Mouse (Mus musculus) myocyte (in vitro differentiated cells): Measurements from ENCODE around the gene Bud31. TPM values are rescaled to one million over a fixed set of nuclear protein-coding genes. Genes with fewer than 3 reads are reported as not detected.
A peak's percentile ranks its signal among the peaks of the same experiment; 100 is the strongest.

Experiments used
- H3K27me3 ChIP-seq: one replicate; pipeline ENCODE4 v1.6.1; 2011; ENCODE audit not compliant: control insufficient read depth, insufficient read depth, insufficient read length
- H3K36me3 ChIP-seq: one replicate; pipeline ENCODE4 v1.6.1; 2011; ENCODE audit not compliant: control insufficient read depth, insufficient read depth
- H3K4me2 ChIP-seq: one replicate; pipeline ENCODE4 v1.6.1; 2011; ENCODE audit warnings: low read depth, control low read depth
- H3K4me3 ChIP-seq: one replicate; pipeline ENCODE4 v1.5.1; 2011; ENCODE audit warnings: mild to moderate bottlenecking, control low read depth, moderate library complexity
- H3K79me2 ChIP-seq: one replicate; pipeline ENCODE4 v1.6.1; 2011; ENCODE audit not compliant: control insufficient read depth, insufficient read depth
- H3ac ChIP-seq: one replicate; pipeline ENCODE4 v1.6.1; 2011; ENCODE audit not compliant: control insufficient read depth, insufficient read length
- CEBPB ChIP-seq: IDR thresholded peaks from 2 replicates; pipeline ENCODE4 v1.6.1; 2011; ENCODE audit warnings: mild to moderate bottlenecking, moderate library complexity; ENCODE audit not compliant: poor library complexity, insufficient read depth, severe bottlenecking
- E2F4 ChIP-seq: IDR thresholded peaks from one replicate; pipeline ENCODE4 v1.6.1; 2011; ENCODE audit warnings: mild to moderate bottlenecking, control low read depth, moderate library complexity; ENCODE audit not compliant: insufficient read depth
- MAX ChIP-seq: IDR thresholded peaks from one replicate; pipeline ENCODE4 v1.6.1; 2011; ENCODE audit warnings: low read depth, mild to moderate bottlenecking, control low read depth
- MYOD1 ChIP-seq, 3 experiments: IDR thresholded peaks; one replicate each; pipeline ENCODE4 v1.6.1; 2011; ENCODE audit warnings: control low read depth in 2 of 3, low read depth in 2 of 3, mild to moderate bottlenecking in 2 of 3, moderate library complexity in 1 of 3; ENCODE audit not compliant: insufficient read length in 2 of 3, control insufficient read depth in 1 of 3
- MYOG ChIP-seq, 3 experiments: IDR thresholded peaks; one replicate each; pipeline ENCODE4 v1.6.1; 2011; ENCODE audit warnings: control low read depth in 2 of 3, low read depth in 2 of 3, mild to moderate bottlenecking in 2 of 3; ENCODE audit not compliant: insufficient read length in 2 of 3, control insufficient read depth in 1 of 3, insufficient read depth in 1 of 3
- POLR2A ChIP-seq: IDR thresholded peaks from one replicate; pipeline ENCODE4 v1.6.1; 2011; ENCODE audit warnings: low read depth, mild to moderate bottlenecking, control low read depth, moderate library complexity; ENCODE audit not compliant: insufficient read length
- POLR2AphosphoS2 ChIP-seq: IDR thresholded peaks from one replicate; pipeline ENCODE4 v1.6.1; 2011; ENCODE audit warnings: low read depth, control low read depth; ENCODE audit not compliant: insufficient read length
- REST ChIP-seq: IDR thresholded peaks from one replicate; pipeline ENCODE4 v1.6.1; 2011; ENCODE audit warnings: mild to moderate bottlenecking, control low read depth, moderate library complexity; ENCODE audit not compliant: insufficient read depth, insufficient read length
- SRF ChIP-seq: IDR thresholded peaks from one replicate; pipeline ENCODE4 v1.6.1; 2011; ENCODE audit warnings: low read depth; ENCODE audit not compliant: control insufficient read depth, insufficient read length
- TCF12 ChIP-seq: IDR thresholded peaks from one replicate; pipeline ENCODE4 v1.6.1; 2011; ENCODE audit warnings: mild to moderate bottlenecking, control low read depth; ENCODE audit not compliant: poor library complexity, insufficient read depth, severe bottlenecking
- TCF3 ChIP-seq: IDR thresholded peaks from one replicate; pipeline ENCODE4 v1.6.1; 2011; ENCODE audit warnings: low read depth, control low read depth; ENCODE audit not compliant: insufficient read length
- USF1 ChIP-seq: IDR thresholded peaks from one replicate; pipeline ENCODE4 v1.6.1; 2011; ENCODE audit warnings: low read depth, mild to moderate bottlenecking, control low read depth, moderate library complexity
- polyA plus RNA-seq: library from polyadenylated mRNA; unstranded; fragments of >200 nt; fragmentation: generic; extraction: Trizol; gene quantifications from one replicate; pipeline ENCODE4 v1.2.1, GENCODE M21; 2012; ENCODE audit warnings: missing spikeins

Bud31 gene
- polyA plus RNA-seq, 1 experiment: 130 TPM

DNA sequence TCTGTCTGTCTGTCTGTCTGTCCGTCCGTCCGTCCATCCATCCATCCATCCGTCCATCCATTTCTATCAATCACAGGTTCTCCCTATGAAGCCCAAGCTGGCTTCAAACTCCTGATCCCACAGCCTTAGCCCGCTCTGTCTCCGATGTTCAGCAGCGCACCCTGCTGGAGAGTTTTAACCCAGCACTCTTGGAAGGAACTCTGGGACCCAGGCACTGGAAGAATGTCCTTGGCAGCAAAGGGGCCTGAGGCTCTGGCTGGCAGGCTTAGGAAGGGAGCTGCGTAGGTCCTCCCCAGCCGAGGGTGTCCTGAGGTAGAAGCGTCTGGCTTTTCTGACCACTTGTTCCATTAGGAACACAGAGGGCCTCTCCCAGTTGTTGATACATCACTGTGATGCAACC is 23.2 kb upstream of the Bud31 start:
- TF ChIP-seq POLR2AphosphoS2 (no peak), E2F4 (no peak), MYOG (IDR thresholded peaks at IDR 0.05; ENCODE audit: control insufficient read depth in 1 of 3, insufficient read depth in 1 of 3, insufficient read length in 2 of 3, low read depth in 2 of 3) (no peak), POLR2A (no peak), TCF3 (no peak), CEBPB (no peak), MYOD1 (IDR thresholded peaks at IDR 0.05; ENCODE audit: control insufficient read depth in 1 of 3, insufficient read length in 2 of 3, low read depth in 2 of 3) (no peak), USF1 (no peak), SRF (no peak), REST (no peak), TCF12 (no peak), MAX (no peak)
- Histone ChIP-seq H3K36me3 (no peaks in the 10 kb centered on the region), H3K79me2 (peaks cover 65% of the 10 kb centered on the region), H3K4me2 (peak overlapping the region; percentile 79), H3K27me3 (no peaks in the 10 kb centered on the region), H3K4me3 (peak overlapping the region; percentile 84), H3ac (no peak overlapping the region)

GRCm38 (mm10) chr5:145118005-145118404 is 22.2 kb upstream of the Bud31 start:
- H3K4me3 ChIP-seq: no peak overlapping the region
- H3ac ChIP-seq: no peak overlapping the region
- peaks cover under 1% of the 10 kb centered on the region for H3K36me3 ChIP-seq

DNA sequence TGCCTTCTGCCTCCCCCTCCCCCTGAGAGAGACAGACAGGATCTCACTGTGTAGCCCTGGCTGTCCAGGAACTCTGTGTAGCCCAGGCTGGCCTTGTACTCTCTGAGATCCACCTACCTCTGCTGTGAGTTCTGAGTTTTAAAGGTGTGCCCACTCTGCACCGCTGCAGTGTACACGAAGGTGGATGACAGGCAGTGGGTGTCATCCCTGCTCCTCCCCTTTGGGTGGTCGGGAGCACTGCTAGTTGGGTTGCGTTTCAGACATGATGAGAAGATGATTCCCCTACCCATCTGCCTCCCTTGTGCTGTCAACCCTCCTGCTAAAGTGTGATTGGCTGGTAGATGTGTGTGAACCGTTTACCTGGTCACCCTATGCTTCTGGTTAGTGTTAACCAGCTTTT is 21.7 kb upstream of the Bud31 start:
- Histone ChIP-seq H3K27me3 (no peaks in the 10 kb centered on the region), H3K79me2 (peaks cover 68% of the 10 kb centered on the region), H3ac (no peak overlapping the region), H3K4me3 (no peak overlapping the region), H3K36me3 (peaks cover 3% of the 10 kb centered on the region), H3K4me2 (no peak overlapping the region)
- TF ChIP-seq SRF (no peak), MYOG (IDR thresholded peaks at IDR 0.05; ENCODE audit: control insufficient read depth in 1 of 3, insufficient read depth in 1 of 3, insufficient read length in 2 of 3, low read depth in 2 of 3) (no peak), USF1 (no peak), POLR2AphosphoS2 (no peak), CEBPB (no peak), TCF3 (no peak), MYOD1 (IDR thresholded peaks at IDR 0.05; ENCODE audit: control insufficient read depth in 1 of 3, insufficient read length in 2 of 3, low read depth in 2 of 3) (no peak), REST (no peak)

More at GRCm38 (mm10) chr5:145118005-145118404, 22.2 kb upstream of the Bud31 start:
- Histone ChIP-seq H3K79me2 (peaks cover 68% of the 10 kb centered on the region), H3K4me2 (no peak overlapping the region), H3K27me3 (no peaks in the 10 kb centered on the region)
- no peak for TF ChIP-seq MYOD1 (IDR thresholded peaks at IDR 0.05; ENCODE audit: control insufficient read depth in 1 of 3, insufficient read length in 2 of 3, low read depth in 2 of 3)
- TF ChIP-seq POLR2AphosphoS2: no peak
- TF ChIP-seq CEBPB: no peak
- TF ChIP-seq REST: no peak

- H3K4me3 ChIP-seq: no peak overlapping the region
- no peaks in the 10 kb centered on the region for H3K27me3 ChIP-seq
- TF ChIP-seq MAX (no peak), REST (no peak), POLR2AphosphoS2 (no peak), USF1 (peak; percentile 28), MYOG (IDR thresholded peaks at IDR 0.05; ENCODE audit: control insufficient read depth in 1 of 3, insufficient read depth in 1 of 3, insufficient read length in 2 of 3, low read depth in 2 of 3) (no peak), SRF (no peak), MYOD1 (IDR thresholded peaks at IDR 0.05; ENCODE audit: control insufficient read depth in 1 of 3, insufficient read length in 2 of 3, low read depth in 2 of 3) (no peak)
- no peak overlapping the region for H3ac ChIP-seq
- peaks cover 10% of the 10 kb centered on the region for H3K36me3 ChIP-seq
- no peak overlapping the region for H3K4me2 ChIP-seq
- H3K79me2 ChIP-seq: peaks cover 66% of the 10 kb centered on the region
These were observed 20.8 kb upstream of the Bud31 start for GRCm38 (mm10) chr5:145119385-145119784.

DNA sequence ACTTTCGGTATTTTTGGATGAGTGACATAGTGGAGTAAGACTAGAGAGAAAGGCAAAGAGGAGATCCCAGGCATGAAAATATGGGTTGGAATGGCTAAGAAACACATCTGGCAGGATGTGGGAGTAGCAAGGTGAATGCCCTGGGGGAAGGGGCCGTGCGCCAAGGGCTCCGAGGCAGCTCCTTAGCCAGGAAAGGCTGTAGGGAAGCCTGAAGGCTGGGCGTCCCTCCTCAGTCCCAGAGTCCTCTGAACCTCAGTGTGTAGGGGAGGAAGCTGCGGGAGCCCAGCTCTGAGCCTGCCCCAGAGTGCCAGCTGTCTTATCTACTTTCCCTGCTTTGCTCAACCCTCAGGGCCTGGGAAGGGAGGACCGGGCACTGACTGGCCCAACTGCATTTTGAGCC is 19.2 kb upstream of the Bud31 start:
- TF ChIP-seq TCF3 (no peak), REST (no peak), MAX (no peak), SRF (no peak), USF1 (no peak), POLR2A (no peak), E2F4 (no peak), MYOD1 (IDR thresholded peaks at IDR 0.05; ENCODE audit: control insufficient read depth in 1 of 3, insufficient read length in 2 of 3, low read depth in 2 of 3) (no peak), POLR2AphosphoS2 (no peak), TCF12 (no peak), MYOG (IDR thresholded peaks at IDR 0.05; ENCODE audit: control insufficient read depth in 1 of 3, insufficient read depth in 1 of 3, insufficient read length in 2 of 3, low read depth in 2 of 3) (no peak), CEBPB (no peak)
- H3K4me3 ChIP-seq: no peak overlapping the region
- H3K79me2 ChIP-seq: peaks cover 57% of the 10 kb centered on the region
- H3K27me3 ChIP-seq: no peaks in the 10 kb centered on the region
- H3K4me2 ChIP-seq: no peak overlapping the region
- H3ac ChIP-seq: no peak overlapping the region
- H3K36me3 ChIP-seq: peaks cover 21% of the 10 kb centered on the region
